Mouse (Mus musculus) stomach, embryonic 14.5 days (tissue): ENCODE data around the gene Bola1. TPM values are rescaled to one million over a fixed set of nuclear protein-coding genes. Genes with fewer than 3 reads are reported as not detected.
A peak's percentile ranks its signal among the peaks of the same experiment; 100 is the strongest.
"Not testable (repeated sequence)": the region's sequence is repeated elsewhere in the genome, so short reads cannot be mapped to it uniquely, and the experiment has no call there.

ENCODE experiments used
- ATAC-seq: fragments of 200-750 bp; cut with Nextera tagmentation; 2 replicates; pipeline ENCODE4 v1.8.0; 2017; ENCODE audit warnings: low read depth, moderate TSS enrichment; ENCODE audit not compliant: insufficient number of reproducible peaks, insufficient read depth, low FRiP score
- H3K27ac ChIP-seq: fragments of 300-500 bp; sonication (generic); 2 replicates; pipeline ENCODE4 v1.5.1; 2014; ENCODE audit warnings: mild to moderate bottlenecking, low read length, moderate library complexity, mixed read lengths
- H3K27me3 ChIP-seq: fragments of 300-500 bp; sonication (generic); 2 replicates; pipeline ENCODE4 v1.6.1; 2014; ENCODE audit warnings: low read length, control low read depth, mixed read lengths; ENCODE audit not compliant: control insufficient read depth, insufficient read depth
- H3K36me3 ChIP-seq: fragments of 300-500 bp; sonication (generic); 2 replicates; pipeline ENCODE4 v1.6.1; 2014; ENCODE audit warnings: mild to moderate bottlenecking, control low read depth, low read length, moderate library complexity, mixed read lengths; ENCODE audit not compliant: control insufficient read depth, insufficient read depth
- H3K4me1 ChIP-seq: fragments of 300-500 bp; sonication (generic); 2 replicates; pipeline ENCODE4 v1.6.1; 2014; ENCODE audit warnings: low read length, control low read depth, mixed read lengths; ENCODE audit not compliant: control insufficient read depth, insufficient read depth
- H3K4me2 ChIP-seq: fragments of 300-500 bp; sonication (generic); replicated peaks from 2 replicates; pipeline ENCODE4 v1.6.1; 2014; ENCODE audit warnings: low read depth, low read length, control low read depth
- H3K4me3 ChIP-seq: fragments of 300-500 bp; sonication (generic); 2 replicates; pipeline ENCODE4 v1.5.1; 2014; ENCODE audit warnings: low read depth, low read length, control low read depth
- H3K9ac ChIP-seq: fragments of 300-500 bp; sonication (generic); replicated peaks from 2 replicates; pipeline ENCODE4 v1.6.1; 2014; ENCODE audit warnings: low read depth, mild to moderate bottlenecking, control low read depth, low read length, moderate library complexity, mixed read lengths
- H3K9me3 ChIP-seq: fragments of 300-500 bp; sonication (generic); 2 replicates; pipeline ENCODE4 v1.6.1; 2016; ENCODE audit warnings: low read depth, low read length, control low read depth; ENCODE audit not compliant: control insufficient read depth
- WGBS: fragments of 180-500 bp; shearing (Covaris S2); extraction: QIAGEN DNeasy Blood & Tissue Kit; methylation state at CpG from one replicate; pipeline ENCODE4 v1.1.7; 2014; 5-methylcytosine and 5-hydroxymethylcytosine counted together
- polyA plus RNA-seq: library from polyadenylated mRNA; unstranded; fragments of >200 nt; fragmentation: Nextera tagmentation; extraction: Ambion mirVana; gene quantifications from 2 replicates; pipeline ENCODE4 v1.2.1, GENCODE M21; 2014

The Bola1 gene
- 52.7 and 61.3 TPM in 2 replicates for polyA plus RNA-seq

DNA sequence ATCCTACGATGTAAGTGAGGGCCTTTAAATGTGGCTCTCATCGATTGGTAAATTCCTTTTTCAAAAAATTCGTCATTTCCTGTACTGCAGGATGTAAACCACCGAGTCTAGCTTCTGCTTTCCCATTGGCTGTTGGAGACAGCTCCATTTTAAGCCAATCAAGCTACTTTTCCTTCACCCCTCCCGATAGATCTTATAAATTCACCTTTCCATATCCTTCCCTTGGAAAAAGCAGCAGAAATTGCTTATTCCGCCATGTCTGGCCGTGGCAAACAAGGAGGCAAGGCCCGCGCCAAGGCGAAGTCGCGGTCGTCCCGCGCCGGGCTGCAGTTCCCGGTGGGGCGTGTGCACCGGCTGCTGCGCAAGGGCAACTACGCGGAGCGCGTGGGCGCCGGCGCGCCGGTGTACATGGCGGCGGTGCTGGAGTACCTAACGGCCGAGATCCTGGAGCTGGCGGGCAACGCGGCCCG, at the start of gene Bola1, which contains the start of gene Hist2h2ab:
TSS of gene Bola1 (minus strand) at position 49 of the 470 bp plus-strand sequence.
TSS of gene Hist2h2ab (plus strand) at position 205 of the 470 bp plus-strand sequence.
- H3K4me1 ChIP-seq: peaks cover 22% of the 10 kb centered on the region
- no peaks in the 10 kb centered on the region for H3K36me3 ChIP-seq
- under 1% methylated on average over 37 of the region's 37 CpGs for WGBS
- peak; percentile 86 for ATAC-seq
- peak within 1 kb of the TSS; percentile 46 for H3K4me3 ChIP-seq
- H3K27me3 ChIP-seq: no peaks in the 10 kb centered on the region
- H3K9ac ChIP-seq: peak within 1 kb of the TSS; percentile 57
- peak within 1 kb of the TSS; percentile 96 for H3K27ac ChIP-seq
- H3K9me3 ChIP-seq: no peaks in the 10 kb centered on the region
- peak within 1 kb of the TSS; percentile 90 for H3K4me2 ChIP-seq

GRCm38 (mm10) chr3:96268776-96269378, 49.4 kb upstream of the Bola1 start:
- peak; percentile 26; the same call in 1 of the 2 replicates for ATAC-seq
- not testable (repeated sequence) for H3K9me3 ChIP-seq, H3K36me3 ChIP-seq, H3K27me3 ChIP-seq
- Histone ChIP-seq H3K9ac (peak overlapping the region; percentile 61; the same call in 1 of the 2 replicates), H3K27ac (peak overlapping the region; percentile 95), H3K4me2 (peak overlapping the region; percentile 47), H3K4me3 (peak overlapping the region; percentile 31), H3K4me1 (peaks cover 11% of the 10 kb centered on the region)
- under 1% methylated on average over 12 of the region's 44 CpGs for WGBS

DNA sequence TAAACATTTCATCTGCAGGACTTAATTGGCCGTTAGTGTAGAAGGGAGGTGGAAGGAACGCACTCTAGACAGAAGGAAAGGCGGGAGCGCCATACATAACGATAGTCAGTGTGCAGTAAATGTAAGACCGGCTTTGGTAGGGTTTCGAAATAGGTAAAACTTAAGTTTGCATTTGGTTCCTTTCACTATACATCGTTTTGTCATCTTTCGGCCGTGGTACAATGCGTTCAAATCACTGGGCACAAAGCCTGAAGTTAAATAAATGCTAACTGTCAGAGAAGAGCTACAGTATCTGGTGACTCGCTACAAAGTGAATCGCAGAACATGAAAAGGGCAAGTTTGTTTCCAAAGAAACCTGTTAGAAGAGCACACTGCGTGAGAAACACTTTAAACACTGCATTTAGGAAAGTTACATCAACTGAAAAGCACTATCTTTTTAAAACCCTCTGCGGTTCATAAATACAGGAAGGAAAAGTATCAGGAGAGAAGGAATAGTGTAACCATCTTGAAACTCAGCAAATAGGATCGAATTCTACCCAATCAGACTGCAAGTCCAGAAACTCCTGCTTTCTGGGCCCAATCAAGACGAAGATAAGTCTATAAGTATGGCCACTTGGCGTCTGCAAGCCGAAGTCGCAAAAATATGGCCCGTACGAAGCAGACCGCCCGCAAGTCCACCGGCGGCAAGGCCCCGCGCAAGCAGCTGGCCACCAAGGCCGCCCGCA, 48.7 kb upstream of the Bola1 start, which contains the start of gene Hist2h3b:
TSS of gene Hist2h3b (plus strand) at position 604 of the 725 bp plus-strand sequence.
- peak; percentile 75 for ATAC-seq
- H3K27me3 ChIP-seq: no peaks in the 10 kb centered on the region
- no peaks in the 10 kb centered on the region for H3K36me3 ChIP-seq
- peaks cover 11% of the 10 kb centered on the region for H3K4me1 ChIP-seq
- no peaks in the 10 kb centered on the region for H3K9me3 ChIP-seq
- peak within 1 kb of the TSS; percentile 82 for H3K4me2 ChIP-seq
- H3K9ac ChIP-seq: peak within 1 kb of the TSS; percentile 61; the same call in 1 of the 2 replicates
- peak within 1 kb of the TSS; percentile 95 for H3K27ac ChIP-seq
- WGBS: 13% methylated on average over 28 of the region's 30 CpGs
- H3K4me3 ChIP-seq: peak within 1 kb of the TSS; percentile 47

DNA sequence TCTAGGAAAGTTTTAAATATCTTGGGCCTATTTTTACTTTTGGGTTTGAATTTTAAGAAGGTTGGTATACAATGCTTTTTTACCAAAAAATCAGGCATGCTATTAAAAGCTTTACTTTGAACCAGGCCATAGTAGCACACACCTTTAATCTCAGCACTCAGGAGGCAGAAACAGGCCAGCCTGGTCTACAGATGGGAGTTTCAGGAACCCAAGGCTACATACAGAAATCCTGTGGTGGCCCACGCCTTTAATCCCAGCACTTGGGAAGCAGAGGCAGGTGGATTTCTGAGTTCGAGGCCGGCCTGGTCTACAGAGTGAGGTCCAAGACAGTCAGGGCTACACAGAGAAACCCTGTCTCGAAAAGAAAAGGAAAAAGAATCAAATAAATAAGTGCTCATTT, 48.0 kb upstream of the Bola1 start:
- H3K27ac ChIP-seq: peak overlapping the region; percentile 95
- peak overlapping the region; percentile 47 for H3K4me2 ChIP-seq
- 68% methylated on average over 4 of the region's 4 CpGs for WGBS
- no peak for ATAC-seq
- no peak overlapping the region for H3K4me3 ChIP-seq
- no peaks in the 10 kb centered on the region for H3K9me3 ChIP-seq
- H3K4me1 ChIP-seq: peaks cover 11% of the 10 kb centered on the region
- H3K36me3 ChIP-seq: no peaks in the 10 kb centered on the region
- no peaks in the 10 kb centered on the region for H3K27me3 ChIP-seq
- 0 out of 2 replicates have a peak overlapping the region, but pooled peaks have one; percentile 25 for H3K9ac ChIP-seq

DNA sequence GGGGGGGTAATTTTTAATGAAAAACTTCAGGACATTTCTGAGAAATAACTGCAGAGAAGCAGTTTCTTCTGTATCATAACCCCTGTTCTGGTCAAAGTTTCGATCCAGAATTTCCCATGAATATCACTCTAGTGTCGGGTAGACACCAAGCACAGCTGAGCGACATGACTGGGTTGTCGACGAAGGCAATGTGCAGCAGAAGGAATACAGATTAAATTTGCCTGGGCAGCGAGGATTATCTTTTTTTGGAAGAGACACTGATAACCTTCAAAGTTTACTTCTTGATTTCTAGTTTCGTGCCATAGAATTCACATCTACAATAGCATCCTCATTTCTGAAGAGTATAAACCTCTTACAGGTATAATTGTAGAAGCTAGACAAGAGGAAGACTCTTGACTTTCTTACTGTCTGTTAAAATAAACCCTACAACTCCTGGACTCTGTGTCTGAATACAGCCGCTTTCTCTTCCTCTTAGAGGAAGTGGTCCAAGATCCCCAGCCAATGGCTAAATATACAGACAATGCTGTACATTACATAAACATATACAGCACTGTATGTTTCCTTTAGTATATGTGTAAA, 46.7 kb upstream of the Bola1 start:
- WGBS: 86% methylated on average over 8 of the region's 8 CpGs
- no peaks in the 10 kb centered on the region for H3K36me3 ChIP-seq
- no peak for ATAC-seq
- no peak overlapping the region for H3K9ac ChIP-seq
- peaks cover 16% of the 10 kb centered on the region for H3K4me1 ChIP-seq
- no peak overlapping the region for H3K4me2 ChIP-seq
- no peak overlapping the region for H3K4me3 ChIP-seq
- no peak overlapping the region for H3K27ac ChIP-seq
- no peaks in the 10 kb centered on the region for H3K27me3 ChIP-seq
- H3K9me3 ChIP-seq: no peaks in the 10 kb centered on the region

DNA sequence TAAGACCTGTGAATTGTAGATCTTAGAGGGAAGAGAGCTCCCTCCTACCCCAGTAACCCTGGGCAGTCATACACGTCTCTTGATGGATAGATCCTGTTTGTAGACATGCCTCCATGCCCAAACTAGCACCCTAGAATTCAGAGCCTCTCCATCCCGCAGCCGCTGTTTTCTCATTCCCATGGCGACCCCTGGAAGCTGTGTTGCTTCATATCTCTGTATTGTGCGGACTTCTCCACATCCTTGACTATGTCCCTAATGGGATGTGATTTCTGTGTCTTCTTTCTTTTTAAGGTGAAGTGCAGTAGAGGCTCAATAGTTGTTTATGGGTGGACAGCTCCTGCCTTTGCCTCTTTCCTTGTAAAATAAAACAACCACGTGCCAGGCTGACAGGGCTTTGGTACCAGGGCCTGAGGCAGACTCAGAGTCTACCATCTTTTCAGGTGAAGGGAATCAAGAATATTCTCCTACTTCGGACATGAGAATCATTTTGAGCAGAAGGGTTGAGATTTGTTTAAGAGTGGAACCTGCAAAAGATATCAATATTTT, 45.0 kb upstream of the Bola1 start:
- Histone ChIP-seq H3K9ac (peak overlapping the region; percentile 79; the same call in 1 of the 2 replicates), H3K4me2 (peak overlapping the region; percentile 79), H3K4me1 (peaks cover 16% of the 10 kb centered on the region), H3K4me3 (peak overlapping the region; percentile 58; the same call in 1 of the 2 replicates), H3K27me3 (no peaks in the 10 kb centered on the region), H3K9me3 (no peaks in the 10 kb centered on the region), H3K27ac (peak overlapping the region; percentile 98), H3K36me3 (no peaks in the 10 kb centered on the region)
- 71% methylated on average over 7 of the region's 7 CpGs for WGBS
- ATAC-seq: no peak

DNA sequence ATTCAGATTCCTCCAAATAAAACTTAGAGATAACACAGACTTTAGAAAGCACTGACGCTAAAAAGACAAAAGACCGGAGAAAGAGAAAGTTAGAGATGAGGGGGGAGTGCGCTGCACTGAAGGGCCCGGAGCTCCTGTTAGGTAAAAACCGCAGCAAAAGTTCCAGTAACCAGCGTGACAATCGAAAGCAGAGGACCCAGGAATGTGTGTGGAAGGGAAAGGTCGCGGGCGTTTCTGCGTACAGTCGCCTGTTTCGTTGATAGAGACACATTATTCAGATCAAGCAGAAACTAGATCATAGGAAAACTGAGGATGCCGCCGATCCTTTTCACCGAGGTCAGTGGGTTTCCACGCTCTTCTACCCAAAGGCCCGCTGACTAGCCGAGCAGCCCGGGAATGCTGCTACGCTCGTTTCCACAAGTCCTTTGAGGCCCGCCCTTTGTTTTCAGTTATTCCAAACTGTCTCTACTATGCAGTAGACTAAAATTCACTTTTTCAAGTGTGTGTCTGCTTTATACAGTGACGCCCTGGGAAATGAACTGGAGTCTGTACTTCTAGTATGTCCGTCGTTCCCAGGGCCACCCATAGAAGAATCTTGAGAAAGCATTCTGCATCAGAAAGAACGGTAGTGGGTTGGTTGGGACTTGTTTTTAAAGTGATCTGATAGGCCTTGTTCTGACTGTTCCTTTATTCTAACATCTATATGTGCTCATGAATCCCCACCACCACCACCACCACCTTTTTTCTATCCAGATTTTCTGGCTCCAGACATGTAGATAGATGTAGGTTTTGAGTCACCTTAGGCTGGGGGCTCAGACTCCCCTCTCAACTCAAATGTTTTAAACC, 44.3 kb upstream of the Bola1 start:
- 6% methylated on average over 27 of the region's 27 CpGs for WGBS

More for the DNA sequence above, 44.3 kb upstream of the Bola1 start:
- Histone ChIP-seq H3K36me3 (no peaks in the 10 kb centered on the region), H3K9me3 (no peaks in the 10 kb centered on the region), H3K4me3 (peak overlapping the region; percentile 58), H3K4me1 (peaks cover 16% of the 10 kb centered on the region), H3K4me2 (peak overlapping the region; percentile 79), H3K27ac (peak overlapping the region; percentile 98), H3K27me3 (no peaks in the 10 kb centered on the region), H3K9ac (peak overlapping the region; percentile 79)
- no peak for ATAC-seq
